Mouse (Mus musculus) cerebellum, adult 2 months (tissue): ENCODE results near the gene Rufy3. TPM values are rescaled to one million over a fixed set of nuclear protein-coding genes. Genes with fewer than 3 reads are reported as not detected.

Experiments used
- DNase-seq, 2 experiments: peaks; one replicate each; pipeline ENCODE4 v3.0.0; 2021
- H3K27ac ChIP-seq: fragments of 200-500 bp; 2 replicates; pipeline ENCODE4 v1.5.1; 2012; ENCODE audit warnings: low read length, control low read depth, inconsistent platforms; ENCODE audit not compliant: insufficient read depth
- H3K27me3 ChIP-seq: fragments of 200-500 bp; 2 replicates; pipeline ENCODE4 v1.6.1; 2012; ENCODE audit warnings: inconsistent platforms, mild to moderate bottlenecking, low read length, moderate library complexity; ENCODE audit not compliant: control insufficient read depth, insufficient read depth
- H3K4me1 ChIP-seq: fragments of 200-500 bp; 2 replicates; pipeline ENCODE4 v1.6.1; 2011; ENCODE audit warnings: low read length; ENCODE audit not compliant: control insufficient read depth, insufficient read depth
- H3K4me3 ChIP-seq: fragments of 200-500 bp; replicated peaks from 2 replicates; pipeline ENCODE3; 2011; ENCODE audit warnings: mild to moderate bottlenecking, low read depth, low read length, control low read depth; ENCODE audit not compliant: insufficient read depth
- CTCF ChIP-seq: fragments of 200-500 bp; IDR thresholded peaks from 2 replicates; pipeline ENCODE4 v1.5.1; 2011; ENCODE audit warnings: low read depth, mild to moderate bottlenecking, control low read depth, low read length, moderate library complexity, borderline replicate concordance; ENCODE audit not compliant: insufficient read depth
- POLR2A ChIP-seq: fragments of 200-500 bp; IDR thresholded peaks from 2 replicates; pipeline ENCODE4 v1.6.1; 2011; ENCODE audit warnings: low read length, control low read depth, borderline replicate concordance; ENCODE audit not compliant: insufficient read depth
- WGBS: fragments of 180-500 bp; shearing (Covaris S2); methylation state at CpG from one replicate; pipeline ENCODE4 v1.1.7; 2018; 5-methylcytosine and 5-hydroxymethylcytosine counted together
- polyA plus RNA-seq: library from polyadenylated mRNA; depleted of rRNA; stranded (reverse); fragments of >200 nt; gene quantifications from 2 replicates; pipeline ENCODE4 v1.2.3, GENCODE M21; 2012

The Rufy3 gene
- polyA plus RNA-seq, 1 experiment = 139 TPM

DNA sequence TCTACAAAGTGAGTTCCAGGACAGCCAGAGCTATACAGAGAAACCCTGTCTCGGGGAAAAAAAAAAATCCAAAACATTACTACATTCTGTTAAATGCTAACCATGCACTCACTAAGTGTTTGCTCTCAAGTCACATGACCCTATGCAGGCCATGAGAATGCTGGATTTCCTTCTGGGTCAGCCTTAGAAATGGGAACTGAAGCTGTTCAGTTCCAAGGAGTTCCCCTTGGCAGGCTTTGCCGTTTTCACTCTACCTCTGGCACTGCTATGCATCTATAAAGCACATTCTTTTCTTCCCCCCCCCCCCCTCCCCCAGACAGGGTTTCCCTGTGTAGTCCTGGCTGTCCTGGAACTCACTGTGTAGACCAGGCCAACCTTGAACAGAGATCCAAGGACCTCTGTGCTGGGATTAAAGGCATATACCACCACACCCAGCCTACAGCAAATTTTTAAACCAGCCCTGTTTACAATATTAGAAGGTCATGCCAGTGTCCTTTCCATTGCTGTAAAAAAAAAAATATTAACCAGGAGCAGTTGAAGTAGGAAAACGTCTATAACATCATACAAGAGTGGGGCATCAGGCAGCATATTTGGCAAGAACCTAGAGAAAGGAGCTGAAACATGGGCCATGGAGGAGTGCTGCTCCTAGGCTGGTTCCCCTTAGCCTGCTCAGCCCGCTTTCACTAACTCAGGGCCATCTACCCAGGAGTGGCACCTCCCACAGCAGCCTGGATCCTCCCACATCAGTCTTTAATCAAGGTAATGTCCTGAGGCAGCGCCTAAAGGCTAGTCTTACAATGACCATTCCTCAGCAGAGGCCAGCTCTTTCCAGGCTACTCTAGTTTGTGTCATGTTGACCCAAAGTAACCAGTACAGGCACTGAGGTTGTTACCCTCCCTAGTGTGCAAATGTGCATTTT, 31.0 kb downstream of the Rufy3 start:
- no peak for DNase-seq
- WGBS = 68% methylated on average over 5 of the region's 5 CpGs

DNA sequence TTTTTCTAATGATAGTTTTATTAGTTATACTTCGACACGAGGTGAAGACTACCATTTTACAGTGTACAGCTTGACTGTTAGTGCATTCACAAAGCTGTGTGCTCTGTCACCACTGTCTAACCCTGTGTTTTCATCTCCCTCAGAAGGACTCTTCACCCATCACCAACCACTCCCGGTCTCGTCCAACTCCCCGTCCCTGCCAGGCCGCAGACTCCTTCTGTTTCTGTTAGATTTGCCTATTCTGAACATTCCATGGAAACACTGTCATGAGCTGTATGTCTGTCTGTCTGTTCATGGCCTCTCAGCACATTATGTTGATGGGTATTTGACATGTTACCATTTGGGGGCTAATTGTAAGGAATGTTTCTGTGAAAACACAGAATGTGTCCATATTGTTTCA, 34.1 kb downstream of the Rufy3 start:
- WGBS = 78% methylated on average over 6 of the region's 6 CpGs
- TF ChIP-seq POLR2A = no peak
- no peak for TF ChIP-seq CTCF

More for the DNA sequence above, 31.0 kb downstream of the Rufy3 start:
- H3K4me1 ChIP-seq = peaks cover 5% of the 10 kb centered on the region
- H3K27ac ChIP-seq = no peak overlapping the region
- no peaks in the 10 kb centered on the region for H3K27me3 ChIP-seq
- TF ChIP-seq POLR2A = no peak
- no peak for TF ChIP-seq CTCF
- H3K4me3 ChIP-seq = no peak overlapping the region

DNA sequence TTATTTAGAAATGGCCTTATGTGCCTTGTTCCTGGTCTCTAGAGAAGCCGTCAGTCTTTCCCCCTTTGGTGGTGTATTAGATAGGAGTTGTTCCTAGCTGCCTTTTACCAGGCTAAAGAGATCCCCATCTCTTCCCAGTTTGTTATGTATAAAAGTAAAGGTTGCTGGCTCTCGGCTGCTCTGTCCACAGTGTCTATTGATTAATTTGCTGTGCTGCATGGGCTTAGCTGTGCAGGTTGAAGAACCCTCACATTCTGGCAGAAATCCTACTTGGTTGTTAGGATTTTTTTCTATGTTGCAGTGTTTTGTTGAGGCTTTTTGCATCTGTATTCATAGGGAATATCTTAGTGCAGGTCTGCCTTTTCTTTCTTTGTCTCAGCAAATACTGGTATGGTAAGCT, 37.2 kb downstream of the Rufy3 start:
- WGBS = 69% methylated on average over 2 of the region's 2 CpGs
- H3K4me3 ChIP-seq = no peak overlapping the region
- TF ChIP-seq CTCF = no peak
- peaks cover 7% of the 10 kb centered on the region; the same call in 1 of the 2 replicates for H3K4me1 ChIP-seq
- DNase-seq = no peak
- no peak overlapping the region for H3K27ac ChIP-seq
- H3K27me3 ChIP-seq = no peaks in the 10 kb centered on the region

More for the DNA sequence above, 34.1 kb downstream of the Rufy3 start:
- Histone ChIP-seq H3K4me1 (peaks cover 5% of the 10 kb centered on the region), H3K4me3 (no peak overlapping the region), H3K27me3 (no peaks in the 10 kb centered on the region), H3K27ac (no peak overlapping the region)
- no peak for DNase-seq

DNA sequence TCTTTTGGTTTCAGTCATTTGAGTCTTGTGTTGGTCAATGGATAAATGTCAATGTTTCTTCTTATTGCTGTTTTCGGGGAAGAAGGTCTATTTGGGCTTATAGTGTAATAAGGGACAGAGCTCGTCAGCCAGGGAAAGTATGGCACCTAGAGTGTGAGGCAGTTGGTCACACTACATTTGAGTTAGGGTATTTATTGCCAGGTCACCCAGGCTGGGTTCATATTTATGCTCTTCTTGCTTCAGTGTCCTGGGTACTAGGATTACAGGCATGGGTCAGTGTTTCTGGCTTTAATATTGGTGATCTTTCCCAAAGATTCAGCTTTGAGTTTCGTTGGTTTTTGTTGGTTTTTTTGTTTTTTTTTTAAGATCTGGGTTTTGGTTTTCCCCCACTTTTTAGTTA, 37.9 kb downstream of the Rufy3 start:
- TF ChIP-seq CTCF (no peak), POLR2A (no peak)
- no peak for DNase-seq
- H3K4me3 ChIP-seq = no peak overlapping the region
- H3K4me1 ChIP-seq = peaks cover 7% of the 10 kb centered on the region; the same call in 1 of the 2 replicates
- 71% methylated on average over 3 of the region's 3 CpGs for WGBS
- no peak overlapping the region for H3K27ac ChIP-seq
- no peaks in the 10 kb centered on the region for H3K27me3 ChIP-seq

DNA sequence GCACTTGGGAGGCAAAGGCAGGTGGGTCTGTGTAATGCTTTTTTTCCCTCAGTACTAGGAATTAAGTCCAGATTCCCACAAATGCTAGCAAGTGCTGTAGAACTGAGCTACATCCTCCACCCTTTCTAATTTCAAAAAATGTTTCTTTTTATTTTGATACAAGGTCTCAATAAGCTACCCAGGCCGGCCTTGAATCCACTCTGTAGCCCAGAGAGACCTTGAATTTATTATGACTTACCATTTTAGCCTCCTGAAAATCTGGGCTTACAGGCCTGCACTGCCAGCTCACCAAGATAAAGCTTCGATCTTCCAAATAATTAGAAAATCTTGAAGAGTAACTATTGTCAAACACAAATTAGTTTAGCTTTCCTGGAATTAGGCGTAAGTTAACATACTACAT, 39.2 kb downstream of the Rufy3 start:
- Histone ChIP-seq H3K4me1 (peaks cover 5% of the 10 kb centered on the region; the same call in 1 of the 2 replicates), H3K4me3 (no peak overlapping the region), H3K27me3 (no peaks in the 10 kb centered on the region), H3K27ac (no peak overlapping the region)
- no peak for TF ChIP-seq CTCF
- TF ChIP-seq POLR2A = no peak
- 94% methylated on average over 3 of the region's 3 CpGs for WGBS
- no peak for DNase-seq

DNA sequence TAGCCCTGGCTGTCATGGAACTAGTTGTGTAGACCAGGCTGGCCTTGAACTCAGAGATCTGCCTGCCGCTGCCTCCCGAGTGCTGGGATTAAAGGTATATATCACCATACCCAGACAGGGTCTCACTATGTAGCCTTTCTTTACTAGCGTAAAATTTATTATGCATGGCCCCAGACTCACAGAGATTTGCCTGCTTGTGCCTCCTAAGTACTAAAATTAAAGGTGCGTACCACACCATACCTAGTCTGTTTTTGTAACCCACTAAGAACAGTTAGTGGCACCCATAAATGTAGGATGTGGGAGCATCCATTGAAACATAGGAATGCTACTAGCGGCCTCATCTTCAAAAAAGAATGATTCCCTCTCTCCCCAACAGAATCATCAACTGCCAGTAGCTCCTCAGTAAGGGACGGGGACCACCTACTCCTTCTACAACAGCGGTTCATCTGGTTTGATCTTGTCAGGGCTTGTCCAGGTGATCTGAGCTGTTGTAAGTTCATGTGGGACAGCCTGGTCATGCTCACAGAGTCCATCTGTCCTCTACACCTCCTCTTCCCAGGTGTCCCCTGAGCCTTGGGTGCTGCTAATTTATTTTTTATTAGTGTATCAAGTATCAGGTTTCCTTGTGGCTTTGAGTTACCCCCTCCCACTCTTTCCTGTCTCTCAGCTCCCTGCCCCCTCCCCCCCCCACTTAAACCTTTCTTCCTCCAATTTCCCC, 40.0 kb downstream of the Rufy3 start:
- H3K27me3 ChIP-seq = no peaks in the 10 kb centered on the region
- H3K27ac ChIP-seq = no peak overlapping the region
- TF ChIP-seq POLR2A = no peak
- TF ChIP-seq CTCF = no peak
- H3K4me3 ChIP-seq = no peak overlapping the region
- H3K4me1 ChIP-seq = peaks cover 5% of the 10 kb centered on the region; the same call in 1 of the 2 replicates
- WGBS = 91% methylated on average over 7 of the region's 7 CpGs
- DNase-seq = no peak

DNA sequence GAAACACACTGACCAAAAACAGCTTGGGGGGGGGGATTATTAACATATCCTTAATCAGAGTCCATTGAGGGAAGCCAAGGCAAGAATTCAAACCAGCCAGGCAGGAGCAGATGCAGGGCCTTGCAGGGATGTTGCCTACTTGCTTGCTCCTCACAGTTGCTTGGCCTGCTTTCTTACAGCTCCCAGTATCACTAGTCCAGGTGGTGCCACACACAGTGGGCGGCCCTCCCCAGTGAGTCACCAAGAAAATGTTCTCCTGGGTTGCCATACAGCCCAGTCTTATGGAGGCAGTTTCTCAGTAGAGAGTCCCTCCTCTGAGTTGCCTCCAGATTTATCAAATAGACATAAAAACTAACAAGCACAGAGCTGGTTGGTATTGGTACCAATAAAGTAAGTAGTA, 49.3 kb downstream of the Rufy3 start:
- Histone ChIP-seq H3K27me3 (no peaks in the 10 kb centered on the region), H3K4me3 (no peak overlapping the region), H3K4me1 (no peaks in the 10 kb centered on the region), H3K27ac (no peak overlapping the region)
- DNase-seq = no peak
- TF ChIP-seq CTCF = no peak
- no peak for TF ChIP-seq POLR2A
- 96% methylated on average over 1 of the region's 1 CpGs for WGBS

DNA sequence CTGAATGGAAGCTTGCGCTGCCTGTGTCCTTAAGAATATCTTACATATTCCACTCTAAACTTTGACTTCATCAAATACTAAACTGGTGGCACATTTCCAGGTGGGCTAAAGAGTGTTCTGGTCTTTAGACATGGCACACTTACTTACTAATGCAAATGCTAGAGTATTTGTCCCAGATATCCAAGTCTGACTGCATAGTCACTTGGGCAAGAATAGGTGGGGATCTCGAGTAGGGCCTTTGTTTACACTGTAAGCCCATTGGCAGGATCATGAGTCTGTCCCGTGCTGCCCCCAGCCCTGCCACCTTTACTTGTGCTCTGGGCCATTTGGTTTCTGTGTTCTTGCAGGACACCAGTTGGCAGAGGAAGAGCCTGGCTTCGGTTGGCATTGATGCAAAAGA, 52.1 kb downstream of the Rufy3 start:
- no peak overlapping the region for H3K4me3 ChIP-seq
- 88% methylated on average over 4 of the region's 4 CpGs for whole genome bisulfite sequencing
- DNase-seq = no peak
- no peak overlapping the region for H3K27ac ChIP-seq
- TF ChIP-seq POLR2A (no peak), CTCF (no peak)
- H3K4me1 ChIP-seq = no peaks in the 10 kb centered on the region
- H3K27me3 ChIP-seq = no peaks in the 10 kb centered on the region
